Mouse (Mus musculus): ENCODE results near the gene Coq2. TPM values are rescaled to one million over a fixed set of nuclear protein-coding genes. Genes with fewer than 3 reads are reported as not detected.

The Coq2 gene
- polyA plus RNA-seq, 1 experiment = 96.3 TPM

- no peak for DNase-seq (ENCODE audit: low spot score)
These were observed 11.9 kb downstream of the Coq2 start for GRCm38 (mm10) chr5:100663011-100663410.

GRCm38 (mm10) chr5:100658460-100658859 is 16.5 kb downstream of the Coq2 start:
- DNase-seq (ENCODE audit: low spot score) = no peak

- no peak for DNase-seq (ENCODE audit: low spot score)
These were observed 18.6 kb downstream of the Coq2 start for GRCm38 (mm10) chr5:100656352-100656751.

- DNase-seq (ENCODE audit: low spot score) = no peak
These were observed 22.6 kb downstream of the Coq2 start for GRCm38 (mm10) chr5:100652327-100652726.

- DNase-seq (ENCODE audit: low spot score) = no peak
These were observed 23.5 kb downstream of the Coq2 start for GRCm38 (mm10) chr5:100651486-100651885.

GRCm38 (mm10) chr5:100650969-100651368 is 24.0 kb downstream of the Coq2 start:
- DNase-seq (ENCODE audit: low spot score) = no peak

- DNase-seq (ENCODE audit: low spot score) = no peak
These were observed 26.4 kb downstream of the Coq2 start for GRCm38 (mm10) chr5:100648546-100648945.

- no peak for DNase-seq (ENCODE audit: low spot score)
These were observed 26.9 kb downstream of the Coq2 start for GRCm38 (mm10) chr5:100648046-100648445.

- DNase-seq (ENCODE audit: low spot score) = no peak
These were observed 28.4 kb downstream of the Coq2 start for GRCm38 (mm10) chr5:100646558-100646957.

GRCm38 (mm10) chr5:100643991-100644535 is 30.9 kb downstream of the Coq2 start:
- no peak for DNase-seq (ENCODE audit: low spot score)

GRCm38 (mm10) chr5:100643253-100643990 is 31.5 kb downstream of the Coq2 start:
- DNase-seq (ENCODE audit: low spot score) = no peak

GRCm38 (mm10) chr5:100642316-100642715 is 32.6 kb downstream of the Coq2 start:
- DNase-seq (ENCODE audit: low spot score) = no peak

- DNase-seq (ENCODE audit: low spot score) = no peak
These were observed 36.5 kb downstream of the Coq2 start for GRCm38 (mm10) chr5:100638483-100638882.

- no peak for DNase-seq (ENCODE audit: low spot score)
These were observed 38.0 kb downstream of the Coq2 start for GRCm38 (mm10) chr5:100636794-100637544.

- no peak for DNase-seq (ENCODE audit: low spot score)
These were observed 39.0 kb downstream of the Coq2 start for GRCm38 (mm10) chr5:100635908-100636307.

GRCm38 (mm10) chr5:100634885-100635478 is 40.0 kb downstream of the Coq2 start:
- no peak for DNase-seq (ENCODE audit: low spot score)

GRCm38 (mm10) chr5:100632540-100633129 is 42.3 kb downstream of the Coq2 start:
- DNase-seq (ENCODE audit: low spot score) = no peak

GRCm38 (mm10) chr5:100628807-100629206 is 46.1 kb downstream of the Coq2 start:
- DNase-seq (ENCODE audit: low spot score) = no peak

GRCm38 (mm10) chr5:100626526-100626925 is 48.4 kb downstream of the Coq2 start:
- DNase-seq (ENCODE audit: low spot score) = no peak

GRCm38 (mm10) chr5:100624743-100625360 is 50.1 kb downstream of the Coq2 start:
- no peak for DNase-seq (ENCODE audit: low spot score)

- no peak for DNase-seq (ENCODE audit: low spot score)
These were observed 52.3 kb downstream of the Coq2 start for GRCm38 (mm10) chr5:100622509-100623163.

All from urinary bladder, adult 2 months (tissue).